Mouse (Mus musculus): Measurements from ENCODE around the gene Hist1h2ah.

The Hist1h2ah gene

GRCm38 (mm10) chr13:22007872-22008271 lies 27.5 kb downstream of the Hist1h2ah start:
- no peak for DNase-seq

DNA sequence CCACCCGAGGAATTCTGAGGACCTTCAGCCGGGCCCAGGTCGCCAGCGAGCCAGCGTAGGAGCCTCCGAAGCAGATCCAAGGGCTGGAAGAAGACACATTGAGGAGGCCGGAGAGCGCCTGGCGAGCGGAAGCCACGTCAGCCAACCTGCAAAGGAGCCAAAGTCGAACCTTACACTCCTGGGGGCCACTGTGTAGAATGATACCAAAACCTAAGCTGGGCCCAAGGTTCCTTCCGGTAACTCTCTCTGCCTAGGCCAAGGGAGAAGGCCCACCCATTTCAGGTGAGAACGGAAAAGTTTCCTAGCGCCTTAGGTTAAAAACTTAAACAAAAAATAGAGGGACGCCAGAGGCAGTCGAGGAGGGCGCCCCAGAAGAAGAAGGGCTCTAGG lies 28.3 kb downstream of the Hist1h2ah start:
- DNase-seq, result no peak

DNA sequence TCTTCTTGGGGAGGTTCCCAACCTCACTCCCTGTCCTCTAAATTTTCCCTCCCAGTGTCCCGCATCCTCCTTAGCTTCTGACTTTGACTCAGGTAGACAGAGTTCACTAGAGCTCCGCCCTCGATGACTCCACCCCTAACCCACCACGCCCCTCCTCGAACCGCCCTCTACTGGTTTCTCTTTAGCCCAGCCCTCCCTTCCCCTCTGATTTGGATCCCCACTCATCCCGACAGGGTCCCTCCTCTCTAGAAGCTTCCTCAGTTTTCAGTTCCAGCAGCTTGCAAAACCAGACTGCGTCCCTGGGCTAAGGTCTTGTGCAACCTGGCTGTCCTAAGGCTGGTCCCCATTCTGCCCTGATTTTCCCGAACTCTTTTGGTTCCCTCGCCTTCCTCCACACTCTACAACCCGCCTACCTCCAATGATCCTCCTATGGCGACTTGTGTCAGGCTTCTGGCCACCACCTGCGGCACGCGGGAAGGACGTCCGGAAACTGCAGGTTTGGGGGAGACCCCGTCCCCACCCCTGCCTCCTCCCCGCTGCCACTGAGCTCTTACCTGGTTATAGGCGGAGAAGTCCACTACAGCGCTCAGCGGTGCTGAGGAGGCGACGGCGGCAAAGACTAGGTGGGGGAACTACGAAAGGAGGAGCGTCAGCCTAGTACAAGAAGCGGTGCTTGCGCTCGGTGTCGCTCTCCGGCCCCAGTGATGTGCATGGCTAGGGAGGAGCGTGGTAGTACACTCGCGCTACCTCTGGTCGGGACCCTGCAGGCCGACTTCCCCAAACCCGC lies 28.8 kb downstream of the Hist1h2ah start:
- DNase-seq, result no peak

- DNase-seq, result no peak
These were observed 29.6 kb downstream of the Hist1h2ah start for GRCm38 (mm10) chr13:22005605-22006333.

- DNase-seq, result no peak
These were observed 33.5 kb downstream of the Hist1h2ah start for GRCm38 (mm10) chr13:22001823-22002222.

DNA sequence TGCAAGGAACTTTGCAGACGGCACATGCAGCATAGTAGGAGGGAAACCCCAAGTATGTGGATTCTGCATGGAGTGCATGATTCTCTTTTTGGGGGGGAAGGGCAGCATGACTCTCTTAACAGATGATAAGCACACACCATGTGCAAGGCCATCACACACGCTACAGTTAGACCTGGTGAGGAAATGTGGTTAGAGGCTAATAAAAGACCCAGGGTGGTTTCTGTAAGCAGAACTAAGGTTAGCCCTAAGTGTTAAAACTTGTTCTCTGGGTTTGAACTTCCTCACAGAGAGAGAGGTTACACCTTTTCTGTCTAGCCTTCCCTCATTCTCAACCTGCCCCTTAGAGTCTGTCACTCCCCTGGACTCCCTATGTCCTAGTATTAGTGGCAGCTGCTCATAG lies 34.0 kb downstream of the Hist1h2ah start:
- no peak for DNase-seq

DNA sequence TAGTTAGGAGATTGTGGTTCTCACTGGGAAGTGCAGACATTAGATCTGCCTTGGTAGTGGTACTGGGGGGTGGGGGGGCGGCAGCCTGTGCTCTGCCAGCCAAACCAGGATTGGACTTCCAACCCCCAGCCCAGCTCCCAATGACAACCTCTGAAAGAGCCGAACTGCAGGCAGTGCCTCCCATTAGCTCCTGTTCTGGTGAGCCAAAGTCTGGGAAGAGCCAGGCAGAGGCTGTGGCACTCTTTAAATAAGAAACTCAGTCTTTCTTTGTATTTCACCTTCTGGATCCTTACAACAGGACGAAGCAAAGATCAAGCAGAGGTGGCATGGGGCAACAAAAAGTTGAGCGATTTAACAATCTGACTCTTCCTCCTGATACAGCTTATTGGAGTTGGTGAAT lies 36.2 kb downstream of the Hist1h2ah start:
- DNase-seq, result no peak

DNA sequence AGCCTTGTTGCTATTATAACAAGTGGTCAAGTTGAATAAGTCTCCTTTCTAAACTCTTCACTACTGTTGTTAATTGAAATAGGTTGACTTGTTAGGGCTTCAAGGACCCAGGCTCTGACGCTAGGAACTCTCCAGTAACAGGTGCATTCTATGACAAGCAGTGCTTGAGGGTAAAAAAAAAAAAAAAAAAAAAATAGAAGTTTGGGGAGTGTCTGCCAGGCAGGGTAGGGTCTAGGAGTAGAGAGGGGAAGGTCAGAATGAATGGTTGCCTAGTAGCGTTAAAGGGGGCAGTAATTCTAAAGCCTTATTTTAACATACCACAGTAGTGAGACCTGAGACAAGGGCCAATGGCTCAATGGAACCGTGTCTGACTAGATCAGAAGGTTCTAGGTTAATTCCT lies 37.0 kb downstream of the Hist1h2ah start:
- DNase-seq, result no peak

DNA sequence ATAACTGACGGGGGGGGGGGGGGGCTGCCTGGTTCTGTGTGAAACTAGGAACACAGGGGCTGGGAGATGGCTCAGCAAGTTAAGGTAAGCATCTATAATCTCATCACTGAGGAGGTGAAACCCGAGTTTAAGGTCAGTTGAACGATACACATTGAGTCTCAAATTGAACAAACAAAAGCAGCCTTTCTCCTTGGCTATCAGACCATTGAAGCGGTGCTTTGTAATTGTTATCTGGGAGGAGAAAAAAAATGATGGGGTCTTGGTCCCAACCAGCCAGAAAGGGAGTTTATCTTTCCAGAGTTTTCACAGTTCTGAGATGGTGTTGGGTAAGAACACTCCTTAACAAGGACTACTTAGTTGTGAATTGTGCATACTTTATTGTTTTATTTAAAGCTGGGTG lies 37.5 kb downstream of the Hist1h2ah start:
- DNase-seq, result no peak

- DNase-seq, result no peak
These were observed 38.1 kb downstream of the Hist1h2ah start for GRCm38 (mm10) chr13:21997201-21997820.

DNA sequence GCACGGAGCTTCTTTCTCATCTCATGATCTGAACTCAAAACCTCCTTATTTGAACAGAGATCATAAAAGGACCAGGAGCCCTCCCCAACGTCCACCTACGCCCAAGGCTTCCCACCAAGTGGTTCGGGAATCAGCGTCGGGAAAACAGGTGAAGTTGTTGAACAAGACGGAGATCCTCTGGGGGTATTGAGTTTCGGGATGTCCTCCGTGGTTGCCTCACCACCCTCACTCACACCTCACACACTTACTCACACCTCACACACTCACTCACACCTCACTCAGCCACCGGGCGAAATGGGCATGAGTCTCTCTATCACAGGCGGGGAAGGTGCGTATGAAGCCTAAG lies 38.6 kb downstream of the Hist1h2ah start:
- DNase-seq, result no peak

DNA sequence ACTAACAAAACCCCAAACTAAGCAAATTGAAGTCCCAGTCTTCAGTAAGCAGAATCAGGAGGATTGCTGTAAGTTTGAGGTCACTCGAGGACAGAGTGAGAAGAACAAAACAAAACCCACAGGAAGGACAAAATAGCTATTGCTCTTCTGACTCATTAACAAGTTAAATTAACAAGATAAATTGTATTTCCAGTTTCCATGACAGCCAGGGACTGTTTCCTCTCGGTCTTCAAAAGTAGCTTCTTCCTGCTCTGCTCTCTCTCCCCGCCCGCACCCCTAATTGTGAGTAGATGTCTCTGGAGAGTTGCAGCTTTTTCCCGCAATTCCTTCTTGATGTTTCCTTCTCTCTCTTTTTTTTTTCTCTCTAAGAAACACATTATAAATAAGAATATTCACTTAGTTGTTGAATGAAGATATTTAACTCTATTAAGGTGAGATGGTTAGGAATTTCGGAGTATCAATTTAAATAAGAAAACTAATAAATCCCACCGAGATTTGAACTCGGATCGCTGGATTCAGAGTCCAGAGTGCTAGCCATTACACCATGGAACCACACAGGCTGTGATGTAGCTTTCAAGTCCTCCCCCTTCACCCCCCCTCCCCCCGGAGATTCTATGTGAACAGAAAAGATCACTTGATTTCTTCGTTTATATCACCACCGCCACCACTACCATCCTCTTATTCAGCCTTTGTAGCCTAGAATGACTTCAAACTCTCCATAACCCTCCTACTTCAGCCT lies 39.1 kb downstream of the Hist1h2ah start:
- no peak for DNase-seq

DNA sequence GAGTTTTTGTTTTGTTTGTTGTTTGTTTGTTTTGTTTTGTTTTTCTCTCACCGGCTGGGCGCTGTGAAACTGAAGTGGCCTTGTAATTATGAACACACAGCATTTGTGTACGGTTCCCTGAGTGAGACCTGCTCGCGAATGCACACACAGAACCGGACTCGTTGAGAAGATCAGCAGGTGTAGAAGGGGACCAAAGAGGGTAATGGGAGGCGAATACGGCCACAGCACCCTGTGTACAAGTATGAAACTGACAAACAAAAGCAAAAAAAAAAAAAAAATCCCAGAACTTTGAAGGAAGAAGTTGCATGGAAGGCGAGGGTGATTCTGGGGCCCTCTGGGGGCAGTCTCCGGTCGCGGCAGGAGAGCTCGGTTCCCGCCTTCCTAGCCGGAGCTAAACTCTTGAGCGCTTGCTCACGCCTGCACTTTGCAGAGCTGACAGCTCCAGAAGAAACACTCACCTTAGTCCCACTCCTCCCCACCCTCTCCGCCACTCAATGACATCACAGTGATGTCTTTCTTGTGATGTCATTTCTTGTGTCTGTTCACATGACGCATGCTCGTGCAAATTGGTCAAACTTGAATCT lies 39.9 kb downstream of the Hist1h2ah start:
- DNase-seq, result no peak

DNA sequence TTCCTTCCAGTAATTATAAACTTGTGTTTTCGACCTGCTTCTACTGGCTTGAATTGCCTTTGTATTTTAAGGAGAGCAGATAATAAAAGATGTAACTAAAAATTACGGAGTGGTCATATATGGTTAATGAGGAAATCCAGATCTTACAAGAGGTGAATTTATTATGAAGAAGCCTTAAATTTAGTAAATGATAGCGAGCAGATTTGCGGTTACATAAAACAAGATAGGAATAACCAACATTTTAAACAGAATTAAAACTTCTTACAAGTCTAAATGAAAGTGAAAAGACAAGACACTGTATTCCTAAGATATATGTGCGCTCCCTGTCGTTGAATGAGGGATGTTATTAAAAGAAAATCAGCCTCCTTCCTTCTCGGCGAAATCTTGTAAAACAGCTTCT lies 40.5 kb downstream of the Hist1h2ah start:
- DNase-seq, result no peak

DNA sequence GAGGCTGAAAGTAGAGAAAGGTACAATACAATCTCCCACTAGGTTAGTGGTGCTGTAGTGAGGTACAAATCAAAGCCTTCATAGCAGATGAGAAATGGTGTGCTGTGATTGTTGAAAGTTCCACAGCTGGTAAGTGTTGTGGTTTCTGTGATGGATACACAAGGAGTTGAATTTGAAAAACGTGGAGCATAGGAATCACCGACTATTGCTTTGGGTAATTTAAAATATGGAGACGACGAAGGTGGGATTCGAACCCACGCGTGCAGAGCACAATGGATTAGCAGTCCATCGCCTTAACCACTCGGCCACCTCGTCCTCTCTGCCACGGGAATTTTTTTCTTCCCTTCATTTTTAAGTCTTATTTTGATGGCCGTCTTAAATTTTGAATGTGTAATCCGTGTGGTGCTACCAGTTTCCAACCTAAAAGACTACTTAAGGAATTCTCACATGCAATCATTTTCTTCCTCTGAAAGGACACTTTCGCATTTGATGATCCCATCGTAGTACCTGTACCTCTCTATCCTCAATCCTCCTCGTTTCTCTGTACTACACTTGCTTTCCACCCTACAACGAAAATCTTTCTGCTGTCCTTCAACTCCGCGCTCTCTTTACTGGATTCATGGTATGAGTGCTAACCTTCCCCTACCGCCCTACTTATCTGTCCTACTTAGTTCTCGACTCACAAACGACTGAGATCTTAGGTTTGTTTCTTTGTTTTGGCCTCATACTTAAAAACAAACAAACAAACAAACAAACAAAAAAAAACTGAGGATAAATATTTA lies 41.2 kb downstream of the Hist1h2ah start:
- DNase-seq, result no peak

GRCm38 (mm10) chr13:21992550-21992949 lies 42.8 kb downstream of the Hist1h2ah start:
- DNase-seq, result no peak

All from cerebellum, adult 8-10 months (tissue).